Mouse (Mus musculus): Measurements from ENCODE around the gene E130208F15Rik. TPM values are rescaled to one million over a fixed set of nuclear protein-coding genes. Genes with fewer than 3 reads are reported as not detected.

The E130208F15Rik gene
- polyA plus RNA-seq, 1 experiment from 2014 or later, result not detected

DNA sequence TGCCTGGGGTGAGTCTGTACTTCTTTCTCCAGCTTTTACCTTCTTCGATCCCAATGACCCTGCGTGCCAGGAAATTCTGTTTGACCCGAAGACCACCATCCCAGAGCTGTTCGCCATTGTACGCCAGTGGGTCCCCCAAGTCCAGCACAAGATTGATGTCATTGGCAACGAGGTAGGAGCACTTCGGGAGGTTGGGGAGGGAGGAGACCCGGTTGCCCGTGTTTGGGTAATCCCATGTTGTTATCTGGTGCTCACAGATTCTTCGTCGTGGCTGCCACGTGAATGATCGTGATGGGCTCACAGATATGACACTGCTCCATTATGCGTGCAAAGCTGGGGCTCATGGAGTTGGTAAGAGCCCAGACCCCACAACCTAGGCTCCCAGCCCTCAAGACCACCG is 24.7 kb upstream of the E130208F15Rik start:
- Histone ChIP-seq H3K36me3 (ENCODE audit: control insufficient read depth, insufficient read depth, low read length) (peaks cover 25% of the 10 kb centered on the region), H3K27me3 (ENCODE audit: control insufficient read depth, insufficient read depth, low read length) (no peaks in the 10 kb centered on the region), H3K9me3 (ENCODE audit: control insufficient read depth, low read length) (no peaks in the 10 kb centered on the region), H3K9ac (ENCODE audit: low read length) (no peak overlapping the region), H3K4me2 (no peak overlapping the region), H3K27ac (ENCODE audit: low read depth, low read length) (no peak overlapping the region), H3K4me3 (ENCODE audit: low read depth, low read length) (no peak overlapping the region), H3K4me1 (ENCODE audit: control insufficient read depth, insufficient read depth, low read length) (peaks cover 2% of the 10 kb centered on the region; the same call in 1 of the 2 replicates)
- DNase-seq (ENCODE audit: low spot score, missing footprints) (peak; percentile 17), ATAC-seq (ENCODE audit: low FRiP score) (no peak)
- 93% methylated on average over 15 of the region's 15 CpGs for WGBS

DNA sequence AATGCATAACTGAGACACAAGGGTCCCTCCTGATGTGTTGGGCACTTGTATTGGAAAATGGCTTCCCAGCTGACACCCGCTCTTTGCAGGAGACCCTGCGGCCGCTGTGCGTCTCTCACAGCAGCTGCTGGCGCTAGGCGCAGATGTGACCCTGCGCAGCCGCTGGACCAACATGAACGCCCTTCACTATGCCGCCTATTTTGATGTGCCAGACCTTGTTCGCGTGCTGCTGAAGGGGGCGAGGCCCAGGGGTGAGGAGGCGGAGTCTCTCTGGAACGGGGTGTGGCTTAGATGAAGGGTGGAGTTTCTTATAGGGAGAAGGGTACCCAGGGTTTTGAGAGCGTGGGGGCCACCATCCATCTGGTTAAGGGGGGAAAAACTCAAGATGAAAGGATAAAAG is 24.3 kb upstream of the E130208F15Rik start:
- ATAC-seq (ENCODE audit: low FRiP score) (no peak), DNase-seq (ENCODE audit: low spot score, missing footprints) (peak; percentile 35)
- Histone ChIP-seq H3K36me3 (ENCODE audit: control insufficient read depth, insufficient read depth, low read length) (peaks cover 27% of the 10 kb centered on the region), H3K4me2 (no peak overlapping the region), H3K4me3 (ENCODE audit: low read depth, low read length) (no peak overlapping the region), H3K9me3 (ENCODE audit: control insufficient read depth, low read length) (no peaks in the 10 kb centered on the region), H3K4me1 (ENCODE audit: control insufficient read depth, insufficient read depth, low read length) (peaks cover 2% of the 10 kb centered on the region; the same call in 1 of the 2 replicates), H3K27me3 (ENCODE audit: control insufficient read depth, insufficient read depth, low read length) (no peaks in the 10 kb centered on the region), H3K9ac (ENCODE audit: low read length) (no peak overlapping the region), H3K27ac (ENCODE audit: low read depth, low read length) (no peak overlapping the region)
- WGBS, result 86% methylated on average over 16 of the region's 16 CpGs

DNA sequence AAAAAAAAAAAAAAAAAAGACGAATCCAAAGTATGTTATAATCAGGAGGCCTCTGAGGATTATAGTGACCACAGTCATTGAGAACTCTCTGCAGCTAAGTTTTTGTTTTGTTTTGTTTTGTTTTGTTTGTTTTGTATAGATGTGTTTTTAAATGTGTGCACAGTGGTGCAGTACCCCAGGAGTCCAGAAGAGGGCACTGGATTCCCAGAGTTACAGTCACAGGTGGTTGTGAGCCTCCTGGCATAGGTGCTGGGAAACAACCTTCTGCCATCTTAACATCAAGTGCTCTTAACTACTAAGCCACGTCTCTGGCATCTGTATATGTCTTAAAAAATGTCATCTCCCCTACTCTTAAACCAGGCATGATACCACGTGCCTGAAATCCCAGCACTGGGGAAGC is 20.6 kb upstream of the E130208F15Rik start:
- DNase-seq (ENCODE audit: low spot score, missing footprints), result no peak
- Histone ChIP-seq H3K4me1 (ENCODE audit: control insufficient read depth, insufficient read depth, low read length) (no peaks in the 10 kb centered on the region), H3K9ac (ENCODE audit: low read length) (no peak overlapping the region), H3K4me2 (no peak overlapping the region), H3K36me3 (ENCODE audit: control insufficient read depth, insufficient read depth, low read length) (peaks cover 43% of the 10 kb centered on the region), H3K27me3 (ENCODE audit: control insufficient read depth, insufficient read depth, low read length) (no peaks in the 10 kb centered on the region), H3K9me3 (ENCODE audit: control insufficient read depth, low read length) (no peaks in the 10 kb centered on the region), H3K27ac (ENCODE audit: low read depth, low read length) (no peak overlapping the region), H3K4me3 (ENCODE audit: low read depth, low read length) (no peak overlapping the region)
- WGBS, result 51% methylated on average over 3 of the region's 3 CpGs
- ATAC-seq (ENCODE audit: low FRiP score), result no peak

DNA sequence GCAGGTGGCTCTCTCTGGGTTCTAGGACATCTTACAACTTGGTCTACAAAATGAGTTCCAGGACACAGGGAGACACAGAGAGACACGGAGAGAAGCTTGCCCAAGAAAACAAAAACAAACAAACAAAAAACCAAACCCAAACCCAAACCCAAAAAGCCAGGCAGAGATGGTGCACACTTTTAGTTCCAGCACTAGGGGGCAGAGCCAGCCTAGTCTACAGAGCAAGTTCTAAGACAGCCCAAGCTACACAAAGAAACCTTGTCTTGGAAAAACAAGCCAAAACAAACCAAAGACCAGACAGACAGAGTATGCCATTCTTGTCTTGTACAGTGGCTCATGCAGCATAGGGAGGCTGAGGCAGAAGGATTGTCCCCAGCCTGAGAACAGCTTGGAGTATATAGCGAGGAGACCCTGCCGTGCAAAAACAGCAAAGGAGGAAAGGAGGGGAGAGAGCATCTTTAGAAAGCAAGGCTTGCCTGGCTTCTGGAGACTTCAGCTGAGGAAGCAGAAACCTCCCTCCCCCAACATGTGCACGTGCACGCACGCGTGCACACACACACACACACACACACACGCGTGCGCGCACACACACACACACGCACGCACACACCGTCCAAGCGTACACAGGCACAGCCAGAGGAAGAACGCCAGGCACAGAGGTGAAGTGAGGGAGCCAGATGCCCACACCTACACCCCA is 15.3 kb upstream of the E130208F15Rik start:
- H3K4me2 ChIP-seq, result no peak overlapping the region
- H3K4me3 ChIP-seq (ENCODE audit: low read depth, low read length), result no peak overlapping the region
- no peaks in the 10 kb centered on the region for H3K27me3 ChIP-seq (ENCODE audit: control insufficient read depth, insufficient read depth, low read length)
- WGBS, result 93% methylated on average over 16 of the region's 16 CpGs
- peaks cover 19% of the 10 kb centered on the region for H3K36me3 ChIP-seq (ENCODE audit: control insufficient read depth, insufficient read depth, low read length)
- H3K4me1 ChIP-seq (ENCODE audit: control insufficient read depth, insufficient read depth, low read length), result peaks cover 13% of the 10 kb centered on the region
- no peaks in the 10 kb centered on the region for H3K9me3 ChIP-seq (ENCODE audit: control insufficient read depth, low read length)
- ATAC-seq (ENCODE audit: low FRiP score) (no peak), DNase-seq (ENCODE audit: low spot score, missing footprints) (no peak)
- H3K27ac ChIP-seq (ENCODE audit: low read depth, low read length), result no peak overlapping the region
- H3K9ac ChIP-seq (ENCODE audit: low read length), result no peak overlapping the region

DNA sequence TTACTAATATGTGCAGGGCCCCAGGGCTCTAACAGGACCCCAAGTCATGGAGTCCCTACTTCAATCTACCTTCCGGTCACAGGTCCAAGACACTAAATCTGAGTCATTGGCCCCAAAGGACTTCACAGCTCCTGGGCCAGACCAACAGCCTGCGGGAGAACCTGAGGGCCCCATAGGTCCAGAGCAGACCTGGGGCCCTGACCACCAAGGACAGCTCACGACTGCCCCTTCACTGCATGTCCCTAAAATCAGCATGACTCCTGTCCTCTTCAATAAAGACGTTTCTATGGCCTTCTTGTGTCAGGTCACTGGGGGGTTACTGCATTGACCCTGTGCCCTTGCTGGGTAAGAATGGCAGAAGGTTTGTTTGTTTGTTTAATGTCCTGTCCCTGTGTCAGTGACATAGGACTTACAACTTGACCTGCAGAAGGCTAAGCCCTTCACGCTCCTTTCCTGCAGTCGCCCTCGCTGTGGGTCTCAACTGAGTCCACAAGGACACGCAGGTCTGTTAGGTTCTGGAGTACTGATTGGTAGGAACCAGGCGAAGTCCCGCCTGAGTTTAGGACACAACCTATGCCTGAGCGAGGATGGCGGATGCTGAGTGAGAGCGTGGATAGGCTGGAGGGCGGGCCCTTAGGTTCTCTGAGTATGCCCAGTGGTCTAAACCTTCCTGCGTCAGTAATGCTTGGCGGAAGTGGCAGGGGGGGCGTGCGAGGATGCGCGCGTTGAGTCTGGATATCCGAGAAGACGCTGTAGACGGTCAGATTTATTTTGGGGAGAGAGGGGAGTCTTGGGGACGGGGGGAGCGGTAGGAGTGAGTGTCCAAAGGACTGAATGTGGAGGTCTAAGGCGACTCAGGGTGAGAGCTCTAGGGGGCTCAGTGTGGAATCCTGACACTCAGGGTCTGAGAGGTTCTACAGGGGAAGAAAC is 13.2 kb upstream of the E130208F15Rik start, which contains the start of gene Alkbh6:
TSS of gene Alkbh6 (plus strand) at position 642 of the 930 bp plus-strand sequence.
- Histone ChIP-seq H3K4me2 (peak within 1 kb of the TSS; percentile 73), H3K4me1 (ENCODE audit: control insufficient read depth, insufficient read depth, low read length) (peaks cover 13% of the 10 kb centered on the region), H3K9me3 (ENCODE audit: control insufficient read depth, low read length) (no peaks in the 10 kb centered on the region), H3K27ac (ENCODE audit: low read depth, low read length) (peak within 1 kb of the TSS; percentile 37; the same call in 1 of the 2 replicates), H3K36me3 (ENCODE audit: control insufficient read depth, insufficient read depth, low read length) (peaks cover 10% of the 10 kb centered on the region), H3K4me3 (ENCODE audit: low read depth, low read length) (peak within 1 kb of the TSS; percentile 53), H3K27me3 (ENCODE audit: control insufficient read depth, insufficient read depth, low read length) (no peaks in the 10 kb centered on the region), H3K9ac (ENCODE audit: low read length) (peak within 1 kb of the TSS; percentile 72)
- 5% methylated on average over 27 of the region's 27 CpGs for WGBS
- DNase-seq (ENCODE audit: low spot score, missing footprints), result peak; percentile 95
- peak; percentile 100 for ATAC-seq (ENCODE audit: low FRiP score)

DNA sequence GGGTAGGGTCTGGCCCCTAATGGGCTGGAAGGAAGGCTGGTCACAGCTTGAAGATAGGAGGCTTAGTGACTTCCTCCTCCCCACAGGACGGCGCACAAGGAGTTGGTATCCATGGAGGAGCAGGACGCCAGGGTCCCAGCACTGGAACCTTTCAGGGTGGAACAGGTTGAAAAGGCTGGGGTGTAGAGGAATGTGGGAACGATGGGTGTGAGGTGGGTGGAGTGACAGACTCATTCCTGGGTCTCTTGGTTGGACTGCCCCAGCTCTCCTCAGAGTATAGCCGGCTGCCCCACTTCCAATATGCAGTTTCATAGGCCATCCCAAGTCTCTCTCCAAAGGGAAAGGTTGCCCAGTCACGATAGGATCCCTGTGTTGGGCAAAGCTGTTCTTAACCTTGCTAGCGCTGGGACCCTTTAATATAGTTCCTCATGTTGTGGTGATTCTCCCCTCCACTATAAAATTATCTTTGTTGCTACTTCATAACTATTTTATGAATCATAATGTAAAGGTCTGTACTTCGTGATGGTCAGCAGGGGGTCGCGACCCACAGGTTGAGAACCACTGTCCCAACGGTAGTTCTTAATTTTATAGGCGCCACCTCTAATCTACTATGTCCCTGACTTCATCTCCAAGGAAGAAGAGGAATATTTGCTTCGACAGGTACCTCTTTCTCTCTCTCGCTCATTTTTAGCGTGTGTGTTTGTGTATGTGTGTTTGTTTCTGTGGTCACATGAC is 12.0 kb upstream of the E130208F15Rik start:
- ATAC-seq (ENCODE audit: low FRiP score), result no peak
- Histone ChIP-seq H3K4me1 (ENCODE audit: control insufficient read depth, insufficient read depth, low read length) (peaks cover 14% of the 10 kb centered on the region), H3K9ac (ENCODE audit: low read length) (peak overlapping the region; percentile 72), H3K27ac (ENCODE audit: low read depth, low read length) (no peak overlapping the region), H3K36me3 (ENCODE audit: control insufficient read depth, insufficient read depth, low read length) (0 out of 2 replicates have a peak, but pooled peaks cover 3% of the 10 kb centered on the region), H3K4me2 (peak overlapping the region; percentile 73), H3K9me3 (ENCODE audit: control insufficient read depth, low read length) (no peaks in the 10 kb centered on the region), H3K27me3 (ENCODE audit: control insufficient read depth, insufficient read depth, low read length) (no peaks in the 10 kb centered on the region), H3K4me3 (ENCODE audit: low read depth, low read length) (peak overlapping the region; percentile 53)
- WGBS, result 66% methylated on average over 15 of the region's 15 CpGs
- no peak for DNase-seq (ENCODE audit: low spot score, missing footprints)

DNA sequence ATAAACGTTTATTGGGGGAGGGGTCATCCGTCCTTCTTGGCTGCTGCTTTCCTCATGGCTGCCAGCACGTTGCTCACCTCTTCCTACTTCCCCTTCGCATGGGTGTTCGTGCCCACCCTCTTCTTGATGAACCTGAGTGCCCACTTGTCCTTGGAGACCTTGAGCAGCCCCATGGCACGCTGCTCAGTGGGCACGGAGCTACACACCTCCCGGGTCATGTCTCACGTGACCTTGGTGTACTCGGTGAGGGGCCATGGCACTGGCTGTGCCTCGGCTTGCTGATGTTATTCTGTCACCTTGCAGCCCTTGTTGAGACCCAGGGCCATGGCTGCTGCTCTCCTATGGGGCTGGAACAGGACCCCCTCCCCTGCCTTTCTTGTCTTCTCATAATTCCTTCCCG is 11.4 kb upstream of the E130208F15Rik start:
- peaks cover 18% of the 10 kb centered on the region for H3K4me1 ChIP-seq (ENCODE audit: control insufficient read depth, insufficient read depth, low read length)
- 89% methylated on average over 12 of the region's 12 CpGs for WGBS
- 0 out of 2 replicates have a peak, but pooled peaks cover 3% of the 10 kb centered on the region for H3K36me3 ChIP-seq (ENCODE audit: control insufficient read depth, insufficient read depth, low read length)
- H3K27me3 ChIP-seq (ENCODE audit: control insufficient read depth, insufficient read depth, low read length), result no peaks in the 10 kb centered on the region
- no peak for ATAC-seq (ENCODE audit: low FRiP score)
- no peak overlapping the region for H3K27ac ChIP-seq (ENCODE audit: low read depth, low read length)
- H3K9me3 ChIP-seq (ENCODE audit: control insufficient read depth, low read length), result no peaks in the 10 kb centered on the region
- no peak for DNase-seq (ENCODE audit: low spot score, missing footprints)
- no peak overlapping the region for H3K9ac ChIP-seq (ENCODE audit: low read length)
- H3K4me2 ChIP-seq, result no peak overlapping the region
- H3K4me3 ChIP-seq (ENCODE audit: low read depth, low read length), result no peak overlapping the region

DNA sequence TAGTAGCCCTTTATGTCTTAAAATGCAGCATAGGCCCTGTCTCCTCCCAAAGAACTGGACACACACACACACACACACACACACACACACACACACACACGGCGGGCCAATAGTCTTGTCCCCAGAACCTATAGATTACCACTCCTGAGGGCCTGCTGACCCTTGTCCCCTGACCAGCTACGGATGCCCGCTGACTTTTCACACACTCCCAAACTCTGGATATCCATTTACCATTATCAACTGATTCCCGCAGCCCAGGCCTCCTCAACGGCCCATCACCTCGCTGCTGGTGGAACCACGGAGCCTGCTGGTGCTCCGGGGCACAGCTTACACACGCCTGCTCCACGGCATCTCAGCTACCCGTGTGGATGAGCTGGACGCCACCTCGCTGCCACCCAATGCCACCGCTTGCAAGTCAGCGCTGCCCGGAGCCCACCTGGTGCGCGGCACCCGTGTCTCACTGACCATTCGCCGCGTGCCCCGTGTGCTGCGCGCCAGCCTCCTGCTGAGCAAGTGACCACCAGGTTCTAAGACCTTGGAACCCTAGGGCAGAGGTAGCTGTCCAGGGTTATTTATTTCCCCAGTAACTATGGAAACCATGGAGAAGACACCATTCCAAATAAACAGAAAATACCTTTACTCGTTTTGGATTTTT is 7.7 kb upstream of the E130208F15Rik start:
- H3K4me3 ChIP-seq (ENCODE audit: low read depth, low read length), result no peak overlapping the region

More for the DNA sequence above, 7.7 kb upstream of the E130208F15Rik start:
- DNase-seq (ENCODE audit: low spot score, missing footprints), result no peak
- Histone ChIP-seq H3K4me2 (no peak overlapping the region), H3K36me3 (ENCODE audit: control insufficient read depth, insufficient read depth, low read length) (0 out of 2 replicates have a peak, but pooled peaks cover 3% of the 10 kb centered on the region), H3K4me1 (ENCODE audit: control insufficient read depth, insufficient read depth, low read length) (peaks cover 12% of the 10 kb centered on the region), H3K27ac (ENCODE audit: low read depth, low read length) (no peak overlapping the region), H3K9ac (ENCODE audit: low read length) (no peak overlapping the region), H3K27me3 (ENCODE audit: control insufficient read depth, insufficient read depth, low read length) (no peaks in the 10 kb centered on the region), H3K9me3 (ENCODE audit: control insufficient read depth, low read length) (no peaks in the 10 kb centered on the region)
- 51% methylated on average over 27 of the region's 27 CpGs for WGBS
- no peak for ATAC-seq (ENCODE audit: low FRiP score)
